Mouse (Mus musculus) lung, adult 2 months (tissue): ENCODE measurements around the gene Plcl1.

Experiments
- CTCF ChIP-seq: fragments of 200-500 bp; IDR thresholded peaks from 2 replicates; pipeline ENCODE4 v1.5.1; 2011; ENCODE audit warnings: mild to moderate bottlenecking, low read length, control low read depth; ENCODE audit not compliant: insufficient read depth
- POLR2A ChIP-seq: fragments of 200-500 bp; IDR thresholded peaks from 2 replicates; pipeline ENCODE4 v1.6.1; 2011; ENCODE audit warnings: low read depth, mild to moderate bottlenecking, control low read depth, low read length, borderline replicate concordance; ENCODE audit errors: extremely low read depth

DNA sequence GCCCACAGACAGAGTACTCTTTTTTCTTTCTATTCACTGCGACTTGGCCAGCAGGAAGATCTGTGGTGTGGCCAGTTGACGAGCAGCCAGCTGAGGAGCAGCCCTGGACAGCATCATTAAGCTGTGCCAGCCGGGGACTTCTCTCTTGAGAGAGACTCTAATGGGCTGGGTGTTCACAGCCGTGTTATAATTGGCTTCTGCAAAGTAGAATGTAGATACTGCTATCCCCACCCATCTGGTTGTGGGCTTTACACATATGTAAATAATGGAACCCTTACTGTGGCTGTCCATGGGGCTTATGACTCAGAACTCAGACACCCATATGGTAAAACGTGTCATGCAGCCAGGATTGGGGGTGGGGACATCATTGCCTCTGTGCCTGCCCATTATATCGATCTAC, 83.6 kb downstream of the Plcl1 start:
- TF ChIP-seq CTCF (no peak), POLR2A (no peak)
